Mouse (Mus musculus): Measurements from ENCODE around the gene Btbd35f28.
"Not testable (repeated sequence)": the region's sequence is repeated elsewhere in the genome, so short reads cannot be mapped to it uniquely, and the experiment has no call there.

Btbd35f28 gene

GRCm38 (mm10) chrX:4196276-4196675, at the start of gene Btbd35f28:
Btbd35f28 (plus strand) TSS chrX:4196576.
- DNase-seq (ENCODE audit: low spot score in 2 of 2), result not testable (repeated sequence)
